Mouse (Mus musculus) CD4-positive helper T cell, adult 2 months (primary cell): ENCODE results near the gene Cyp4b1.
"Not testable (repeated sequence)": the region's sequence is repeated elsewhere in the genome, so short reads cannot be mapped to it uniquely, and the experiment has no call there.

Source experiments
- DNase-seq: peaks from one replicate; pipeline ENCODE4 v3.0.0-alpha.2; 2012; ENCODE audit warnings: low read depth, missing footprints, low spot score

Cyp4b1 gene

DNA sequence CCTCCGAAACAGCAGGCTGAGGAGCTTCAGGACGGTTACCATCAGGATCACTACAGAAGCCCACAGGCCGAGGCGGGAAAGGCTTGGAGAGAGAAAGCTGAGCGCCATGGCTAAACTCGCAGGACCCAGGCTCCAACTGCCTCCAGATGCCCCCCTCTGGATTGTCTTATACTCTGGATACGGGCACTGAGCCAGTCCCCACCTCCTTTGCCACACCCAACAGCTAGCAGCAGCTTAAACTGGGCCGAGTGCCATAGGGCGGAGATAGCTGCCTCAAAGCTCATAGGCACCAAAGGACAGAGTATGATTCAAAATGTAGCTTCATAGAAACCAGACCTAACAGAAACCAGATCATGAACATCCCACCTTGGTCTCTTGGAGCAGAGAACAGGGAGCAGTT lies at the start of gene Cyp4b1:
Cyp4b1 (minus strand) TSS at position 144 of the 400 bp plus-strand sequence.
- no peak for DNase-seq

DNA sequence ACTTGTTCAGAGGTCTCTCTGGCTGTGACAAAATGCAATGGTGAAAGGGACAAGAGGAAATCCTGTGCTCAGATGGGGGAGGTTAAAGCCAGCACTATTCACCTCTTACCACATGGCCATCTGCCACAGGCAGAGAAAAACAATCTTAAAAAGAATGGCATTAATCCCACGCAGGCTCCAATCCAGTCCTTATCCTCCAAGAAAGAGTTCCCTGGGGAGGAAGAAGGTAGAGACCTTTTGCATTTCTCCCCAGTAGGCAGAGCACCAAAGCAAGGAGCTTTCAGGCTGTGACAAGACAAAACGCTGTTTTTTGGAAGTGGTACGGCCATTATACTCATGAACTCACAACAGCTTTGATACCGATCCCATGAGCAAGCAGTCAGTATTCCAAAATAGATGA lies 38.8 kb upstream of the Cyp4b1 start:
- DNase-seq, result no peak

GRCm38 (mm10) chr4:115659190-115659589 lies 11.7 kb upstream of the Cyp4b1 start:
- DNase-seq, result no peak

- no peak for DNase-seq
Measured at GRCm38 (mm10) chr4:115657867-115658249, 10.3 kb upstream of the Cyp4b1 start.

DNA sequence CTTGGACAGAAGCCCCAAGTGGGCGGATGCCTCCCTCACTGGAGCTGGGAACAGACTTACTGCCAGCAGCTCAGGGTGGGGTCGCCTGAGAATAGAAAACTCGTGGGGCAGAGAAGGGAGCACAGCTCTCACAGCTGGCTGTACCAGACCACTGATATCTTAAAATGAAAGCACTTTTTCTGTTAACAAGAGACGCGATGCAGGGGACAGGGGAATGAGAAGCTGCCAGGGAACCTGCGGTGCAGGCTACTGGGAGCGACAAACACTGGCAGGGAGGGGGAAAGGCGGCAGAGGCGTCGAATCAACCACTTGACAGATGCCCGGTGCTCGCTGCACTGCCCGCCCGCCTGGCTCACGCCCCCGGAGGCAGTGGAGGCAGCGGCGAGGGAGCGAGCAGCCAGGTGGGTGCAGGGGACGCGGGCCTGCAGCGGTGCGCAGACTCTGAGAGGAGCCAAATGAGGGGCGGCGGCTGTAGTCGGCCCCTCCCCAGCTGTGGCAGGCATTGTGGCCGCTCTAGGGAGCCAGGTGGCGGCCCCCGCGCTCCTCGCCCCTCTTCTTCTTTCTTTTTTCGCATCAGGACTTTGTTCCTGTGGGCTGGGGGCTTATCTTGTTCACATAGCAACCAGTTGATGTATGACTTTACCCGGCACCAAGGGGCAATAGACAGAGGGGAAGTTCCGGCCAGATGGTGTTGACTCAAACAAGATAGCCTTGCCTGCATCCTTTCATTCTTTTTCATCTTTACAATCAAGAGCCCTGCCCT lies 9.8 kb upstream of the Cyp4b1 start:
- DNase-seq, result no peak

DNA sequence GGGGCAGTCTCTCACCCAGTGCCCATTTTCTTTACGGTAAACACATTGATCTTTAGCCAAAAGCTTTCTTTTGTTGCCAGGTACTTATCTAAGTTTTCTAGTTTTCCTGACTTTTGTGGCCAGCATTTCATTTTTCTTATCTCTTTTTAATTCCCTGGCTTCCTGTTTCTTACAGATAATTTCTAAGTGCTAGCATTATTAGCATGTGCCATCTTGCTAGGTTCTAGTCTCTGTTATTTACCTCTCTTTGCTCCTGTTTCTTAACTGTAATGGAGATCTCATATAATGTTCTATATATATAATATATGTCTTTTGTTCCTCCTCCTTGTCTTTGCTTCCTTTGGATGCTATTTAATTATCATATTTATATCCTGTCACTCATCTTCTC lies 9.0 kb upstream of the Cyp4b1 start:
- DNase-seq, result not testable (repeated sequence)

DNA sequence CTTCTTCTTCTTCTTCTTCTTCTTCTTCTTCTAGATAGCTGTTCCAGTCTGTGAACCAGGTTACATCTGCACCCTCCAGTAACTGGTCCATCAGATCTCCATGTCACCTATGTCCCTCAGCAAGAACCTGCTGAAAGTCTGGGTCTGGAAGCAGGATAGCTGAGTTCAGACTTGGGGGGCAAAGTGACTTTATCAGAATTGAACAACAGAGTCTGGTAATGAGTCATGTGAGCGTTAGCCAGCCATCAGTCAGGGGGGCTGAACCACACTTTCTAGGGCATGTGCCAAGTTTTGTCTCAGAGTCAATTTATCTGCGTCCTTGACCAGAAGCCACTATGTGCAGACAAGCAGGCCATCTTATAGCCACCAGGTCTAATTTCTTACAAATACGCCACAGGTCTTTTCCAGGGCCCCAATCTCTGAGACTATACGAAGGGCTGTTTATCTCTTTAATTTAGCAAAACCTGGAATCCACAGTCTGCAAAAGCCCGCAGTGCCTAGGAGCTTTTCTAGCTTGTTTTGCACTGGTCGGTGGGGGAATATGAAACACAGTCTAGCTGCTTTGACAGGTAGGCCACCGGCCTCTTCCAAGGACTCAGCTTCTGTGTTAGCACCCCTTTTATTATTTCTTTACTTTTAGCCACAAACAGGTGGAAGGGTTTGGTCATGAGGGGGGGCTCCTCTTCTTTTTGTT lies 8.5 kb upstream of the Cyp4b1 start:
- DNase-seq, result not testable (repeated sequence)

DNA sequence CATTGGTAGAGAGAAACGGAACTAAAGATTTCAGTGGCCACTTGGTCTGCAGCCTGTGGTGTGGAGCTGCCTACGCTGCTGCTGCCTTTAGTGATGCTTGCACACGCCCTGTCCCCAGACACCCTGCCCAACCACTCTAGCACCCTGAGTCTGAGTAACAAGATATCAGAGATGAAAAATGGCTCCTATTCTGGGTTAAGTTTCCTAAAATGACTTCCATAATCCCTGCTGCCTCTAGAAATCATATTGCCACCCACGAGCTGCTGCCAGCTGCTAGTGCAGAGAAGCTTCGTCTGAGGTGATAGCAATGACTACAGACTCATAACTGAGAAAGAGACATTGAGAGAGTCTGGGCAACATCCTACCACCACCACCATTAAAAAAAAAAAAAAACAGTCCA lies 3.3 kb upstream of the Cyp4b1 start:
- no peak for DNase-seq

- DNase-seq, result no peak
Measured at GRCm38 (mm10) chr4:115649344-115649743, 1.8 kb upstream of the Cyp4b1 start.

DNA sequence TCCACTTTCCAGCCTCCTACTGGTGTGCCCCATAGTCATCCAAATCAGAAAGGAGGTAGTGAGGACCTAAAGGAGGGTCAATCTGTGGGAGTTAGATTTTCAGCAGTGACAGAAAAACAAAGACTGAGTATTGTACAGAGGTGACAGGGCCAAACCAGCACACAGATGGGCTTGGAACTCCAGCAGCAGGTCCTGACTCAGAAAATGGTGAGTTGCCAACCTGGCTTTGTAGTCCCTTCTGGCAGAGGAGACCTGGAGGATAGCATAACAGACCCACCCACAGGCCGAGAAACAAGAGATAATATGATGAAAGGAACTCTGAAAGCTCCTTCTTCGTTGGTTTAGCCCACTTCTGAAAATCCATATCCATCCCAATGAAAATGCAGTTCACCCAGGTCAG lies 1.2 kb upstream of the Cyp4b1 start:
- DNase-seq, result no peak

GRCm38 (mm10) chr4:115645371-115645770 lies 2.2 kb downstream of the Cyp4b1 start:
- no peak for DNase-seq

- DNase-seq, result no peak
Measured at GRCm38 (mm10) chr4:115642967-115643754, 4.4 kb downstream of the Cyp4b1 start.

- not testable (repeated sequence) for DNase-seq
Measured at GRCm38 (mm10) chr4:115625560-115625959, 22.0 kb downstream of the Cyp4b1 start.

GRCm38 (mm10) chr4:115614005-115614404 lies 33.5 kb downstream of the Cyp4b1 start:
- DNase-seq, result no peak

GRCm38 (mm10) chr4:115600611-115601010 lies 46.9 kb downstream of the Cyp4b1 start, which contains the start of gene Cyp4a32:
Gene Cyp4a32, plus strand, starts transcription at chr4:115600969.
- not testable (repeated sequence) for DNase-seq

DNA sequence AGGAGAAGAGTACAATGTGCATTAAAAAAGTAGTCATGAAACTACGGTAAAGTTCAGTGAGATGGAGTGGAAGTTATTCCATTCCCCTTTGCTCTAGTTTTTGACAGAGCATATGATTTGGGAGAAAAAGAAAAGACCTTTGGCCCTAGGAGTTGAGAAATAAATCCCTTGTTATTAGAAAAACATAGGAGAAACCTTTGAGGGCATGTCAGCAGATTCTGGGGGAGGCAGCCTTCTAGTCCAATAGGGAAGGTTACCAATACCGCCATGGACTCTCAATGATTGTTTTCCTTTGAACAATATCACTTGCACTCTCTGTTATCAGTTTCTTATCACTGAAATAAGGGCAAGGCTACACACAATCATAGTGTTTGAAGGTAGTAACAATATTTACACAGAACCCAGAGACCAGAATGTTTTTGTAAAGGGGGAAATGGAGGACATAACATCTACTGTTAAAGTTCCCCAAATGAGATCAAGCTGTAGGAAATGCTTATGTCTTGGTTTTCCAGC lies 50.6 kb downstream of the Cyp4b1 start:
- no peak for DNase-seq

DNA sequence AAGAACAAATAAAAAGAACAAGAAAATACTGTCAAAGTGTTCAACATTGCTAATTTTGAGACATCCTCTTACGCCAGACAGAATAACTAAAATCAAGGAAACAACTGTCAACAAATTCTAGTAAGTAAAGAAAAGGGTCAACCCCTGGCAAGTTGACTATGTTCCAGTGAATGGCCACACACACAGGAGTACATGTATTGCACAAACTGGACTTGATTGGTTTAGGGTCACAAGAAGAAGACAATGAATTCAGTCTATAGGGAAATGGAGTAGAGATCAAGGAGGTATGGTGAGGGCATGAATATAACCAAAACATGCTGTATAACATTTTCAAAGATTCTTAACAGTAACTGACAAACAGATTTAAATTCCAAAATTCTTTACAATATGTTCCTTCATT lies 51.2 kb downstream of the Cyp4b1 start:
- no peak for DNase-seq

GRCm38 (mm10) chr4:115583036-115583435 lies 64.5 kb downstream of the Cyp4b1 start:
- no peak for DNase-seq

GRCm38 (mm10) chr4:115575776-115576175 lies 71.7 kb downstream of the Cyp4b1 start:
- no peak for DNase-seq

DNA sequence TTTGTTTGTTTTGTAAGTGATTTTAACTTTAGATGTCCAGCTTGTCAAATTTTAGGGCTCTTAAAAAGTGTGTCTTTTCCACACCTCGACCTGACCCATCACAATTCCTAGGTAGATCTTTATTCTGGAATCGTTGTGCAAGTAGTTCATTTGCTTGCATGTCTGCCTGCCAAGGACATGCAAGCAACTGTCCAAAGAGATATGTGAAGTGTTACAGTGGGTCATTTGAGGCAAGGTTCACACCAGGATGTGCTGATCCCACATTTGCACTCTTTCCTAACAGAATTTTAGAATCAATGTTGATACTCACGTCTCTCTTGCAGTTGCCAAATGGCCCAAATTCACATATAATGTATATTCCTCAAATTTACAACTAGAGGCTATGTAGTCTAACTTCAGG lies 72.3 kb downstream of the Cyp4b1 start:
- DNase-seq, result no peak
